Mouse (Mus musculus): ENCODE results near the gene Letmd1. TPM values are rescaled to one million over a fixed set of nuclear protein-coding genes. Genes with fewer than 3 reads are reported as not detected.
"Not testable (repeated sequence)": the region's sequence is repeated elsewhere in the genome, so short reads cannot be mapped to it uniquely, and the experiment has no call there.

The Letmd1 gene
- polyA plus RNA-seq, 1 experiment: 45.7 TPM

DNA sequence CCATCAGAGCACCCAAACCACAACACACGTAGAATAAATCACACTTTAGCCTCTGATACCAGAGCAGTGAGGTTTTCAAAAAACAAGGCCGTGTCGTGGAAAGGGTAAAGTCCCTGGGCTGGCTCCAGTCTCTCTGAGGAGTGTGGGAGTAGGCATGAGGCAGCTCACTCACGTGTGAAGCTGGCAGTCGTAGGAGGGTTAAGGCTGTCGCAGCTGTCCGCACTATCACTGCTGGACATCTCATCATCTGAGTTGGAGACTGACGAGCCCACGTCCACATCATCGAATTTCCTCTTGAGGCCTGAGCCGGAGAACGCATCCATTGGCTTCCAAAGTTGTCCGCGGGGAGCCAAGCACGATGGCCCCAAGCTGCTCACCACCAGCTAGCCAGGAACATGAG, 20.4 kb downstream of the Letmd1 start:
- Histone ChIP-seq H3K4me3 (ENCODE audit: insufficient read depth, low read length) (no peak overlapping the region), H3K4me1 (ENCODE audit: control insufficient read depth, insufficient read depth, low read length) (peaks cover 29% of the 10 kb centered on the region), H3K27ac (ENCODE audit: insufficient read depth, low read depth, low read length) (no peak overlapping the region)
- TF ChIP-seq CTCF (IDR thresholded peaks at IDR 0.05; ENCODE audit: low read depth, low read length) (no peak), POLR2A (IDR thresholded peaks at IDR 0.05; ENCODE audit: borderline replicate concordance, low read depth, low read length) (no peak)

DNA sequence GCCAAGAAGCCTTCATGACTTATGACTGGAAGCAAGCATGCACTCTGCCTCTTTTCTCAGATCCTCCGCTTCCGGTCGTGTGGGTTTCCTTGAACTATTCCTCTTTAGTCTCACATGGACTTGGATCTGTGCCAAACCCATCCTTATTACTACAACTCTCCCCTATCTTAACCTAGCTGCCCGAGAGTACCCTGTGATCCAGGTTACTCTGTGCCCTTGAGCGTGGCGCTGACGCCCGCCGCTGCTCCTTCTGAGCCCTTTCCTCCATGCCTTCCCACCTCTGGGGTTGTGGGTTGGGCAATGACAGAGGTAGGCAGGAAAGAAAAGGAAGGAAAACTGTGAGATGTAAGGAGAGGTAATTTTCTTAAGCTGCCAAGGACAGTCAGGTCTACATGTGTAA, 23.1 kb downstream of the Letmd1 start:
- no peak overlapping the region for H3K4me3 ChIP-seq (ENCODE audit: insufficient read depth, low read length)
- TF ChIP-seq POLR2A (IDR thresholded peaks at IDR 0.05; ENCODE audit: borderline replicate concordance, low read depth, low read length) (no peak), CTCF (IDR thresholded peaks at IDR 0.05; ENCODE audit: low read depth, low read length) (no peak)
- H3K27ac ChIP-seq (ENCODE audit: insufficient read depth, low read depth, low read length): no peak overlapping the region
- H3K4me1 ChIP-seq (ENCODE audit: control insufficient read depth, insufficient read depth, low read length): peaks cover 23% of the 10 kb centered on the region

DNA sequence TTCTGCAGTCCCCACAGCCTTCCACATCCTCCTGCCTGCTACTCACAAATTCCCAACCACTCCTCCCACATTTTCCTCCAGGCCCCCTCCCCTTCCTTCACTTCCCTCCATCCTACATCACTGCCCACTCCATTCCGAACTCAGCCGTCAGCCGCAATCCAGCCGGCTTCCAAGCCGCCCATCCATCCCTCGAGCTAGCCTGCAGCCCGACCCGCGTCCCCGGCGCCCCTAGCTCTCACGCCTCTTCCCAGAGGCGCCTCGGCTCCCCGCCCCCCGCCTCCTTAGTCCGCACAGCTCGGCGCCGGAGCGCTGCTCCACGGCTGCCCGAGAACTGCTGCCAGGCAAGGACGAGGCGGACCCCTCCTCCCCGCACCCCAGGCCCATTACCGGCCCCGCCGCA, 25.8 kb downstream of the Letmd1 start:
- peak overlapping the region; percentile 95 for H3K4me3 ChIP-seq (ENCODE audit: insufficient read depth, low read length)
- TF ChIP-seq CTCF (IDR thresholded peaks at IDR 0.05; ENCODE audit: low read depth, low read length) (no peak), POLR2A (IDR thresholded peaks at IDR 0.05; ENCODE audit: borderline replicate concordance, low read depth, low read length) (no peak)
- no peak overlapping the region for H3K27ac ChIP-seq (ENCODE audit: insufficient read depth, low read depth, low read length)
- peaks cover 4% of the 10 kb centered on the region for H3K4me1 ChIP-seq (ENCODE audit: control insufficient read depth, insufficient read depth, low read length)

DNA sequence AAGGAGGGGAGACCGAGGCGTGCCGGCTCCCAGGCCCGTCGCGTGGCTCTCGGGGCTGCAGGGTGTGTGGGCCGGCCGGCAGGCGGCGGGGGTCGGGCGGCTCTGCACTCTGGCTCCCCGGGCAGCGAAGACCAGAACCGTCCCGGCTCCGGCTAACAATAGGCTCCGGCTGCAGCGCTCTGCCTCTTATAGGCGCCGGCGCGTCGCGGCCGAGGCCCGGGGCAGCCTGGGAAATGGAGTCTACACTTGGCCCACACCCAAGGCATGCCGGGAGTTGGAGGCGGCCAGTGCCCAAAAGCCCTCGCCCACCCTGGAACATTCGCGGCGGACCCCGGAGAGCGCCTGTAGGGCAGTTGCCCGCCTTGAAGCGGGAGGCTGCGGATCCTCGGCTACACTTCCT, 26.3 kb downstream of the Letmd1 start, which contains the start of gene Csrnp2:
Gene Csrnp2, minus strand, starts transcription at position 387 of the 400 bp plus-strand sequence.
- TF ChIP-seq CTCF (IDR thresholded peaks at IDR 0.05; ENCODE audit: low read depth, low read length) (no peak), POLR2A (IDR thresholded peaks at IDR 0.05; ENCODE audit: borderline replicate concordance, low read depth, low read length) (peak; percentile 94; the same call in 1 of the 2 replicates)
- Histone ChIP-seq H3K4me3 (ENCODE audit: insufficient read depth, low read length) (peak within 1 kb of the TSS; percentile 95), H3K27ac (ENCODE audit: insufficient read depth, low read depth, low read length) (no peak within 1 kb of the TSS), H3K4me1 (ENCODE audit: control insufficient read depth, insufficient read depth, low read length) (peaks cover 4% of the 10 kb centered on the region)

DNA sequence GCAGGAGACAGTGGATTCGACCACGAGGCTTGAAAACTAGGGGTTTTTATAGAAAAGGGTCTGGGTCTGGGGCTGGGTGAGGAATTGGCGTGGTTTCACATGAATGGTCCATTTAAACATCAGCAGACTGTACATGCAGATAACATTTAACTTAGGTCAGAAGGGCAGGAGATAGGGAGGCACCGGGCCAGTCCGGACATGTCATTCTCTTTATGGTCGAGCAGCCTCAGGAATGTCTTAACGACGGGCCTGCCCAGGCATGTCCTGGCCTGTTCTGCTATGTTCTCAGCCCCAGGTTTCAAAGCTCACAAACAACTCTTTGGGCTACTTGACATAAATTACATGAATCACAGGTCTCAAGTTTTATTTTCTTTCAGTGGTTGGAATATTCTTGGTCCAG, 30.7 kb downstream of the Letmd1 start:
- not testable (repeated sequence) for H3K27ac ChIP-seq (ENCODE audit: insufficient read depth, low read depth, low read length); H3K4me1 ChIP-seq (ENCODE audit: control insufficient read depth, insufficient read depth, low read length); H3K4me3 ChIP-seq (ENCODE audit: insufficient read depth, low read length)

DNA sequence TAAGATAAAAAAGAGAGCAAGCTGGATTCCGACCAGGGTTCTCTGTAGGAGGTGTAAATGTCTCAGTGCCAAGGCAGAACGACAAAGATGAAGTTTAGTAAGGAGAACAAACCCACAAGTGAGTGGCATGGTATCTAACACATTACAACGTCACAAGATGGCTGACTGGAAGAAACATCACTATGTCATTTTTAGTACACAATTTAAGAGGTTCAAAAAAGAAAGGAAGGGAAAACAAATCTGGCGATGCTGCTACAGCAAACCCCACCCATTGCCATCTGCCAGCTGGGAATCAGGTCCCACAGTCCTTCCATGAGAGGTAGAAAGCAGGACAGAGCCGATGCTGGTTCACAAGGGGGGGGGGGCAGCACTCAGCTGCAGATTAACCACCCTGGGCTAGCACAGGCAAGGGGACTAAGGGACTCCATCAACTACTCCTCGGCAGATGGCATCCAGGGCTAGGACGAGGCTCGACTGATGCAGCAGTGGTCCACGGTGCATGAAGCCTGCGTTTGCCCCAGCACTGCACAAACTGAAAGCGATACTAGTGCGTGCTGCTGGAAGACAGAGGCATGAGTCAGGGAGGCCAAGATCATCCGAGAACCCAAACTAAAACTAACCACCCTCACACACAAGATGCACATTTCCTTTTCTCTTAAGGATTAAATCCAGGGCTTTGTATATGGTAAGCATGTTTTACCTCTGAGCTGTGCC, 39.8 kb downstream of the Letmd1 start:
- TF ChIP-seq POLR2A (IDR thresholded peaks at IDR 0.05; ENCODE audit: borderline replicate concordance, low read depth, low read length) (no peak), CTCF (IDR thresholded peaks at IDR 0.05; ENCODE audit: low read depth, low read length) (no peak)
- Histone ChIP-seq H3K4me1 (ENCODE audit: control insufficient read depth, insufficient read depth, low read length) (peaks cover 3% of the 10 kb centered on the region), H3K4me3 (ENCODE audit: insufficient read depth, low read length) (no peak overlapping the region), H3K27ac (ENCODE audit: insufficient read depth, low read depth, low read length) (no peak overlapping the region)

DNA sequence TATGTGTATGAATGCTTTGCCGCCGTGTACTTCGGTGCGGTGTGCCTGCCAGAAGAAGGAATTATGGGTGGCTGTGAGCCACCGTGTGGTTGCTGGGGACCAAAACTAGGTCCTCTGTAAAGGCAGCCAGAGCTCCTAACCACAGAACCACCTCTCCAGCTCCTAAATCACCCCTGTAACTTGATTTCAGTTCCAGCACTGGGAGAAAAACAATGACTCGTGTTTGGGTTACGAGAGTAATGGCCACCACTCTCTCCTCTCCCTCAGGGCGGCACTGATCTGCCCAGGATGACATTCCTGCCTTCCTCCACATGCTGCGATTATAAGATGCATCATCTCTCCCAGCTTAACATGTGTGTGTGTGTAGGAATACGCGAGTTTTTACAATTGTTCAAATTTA, 41.2 kb downstream of the Letmd1 start:
- peaks cover 3% of the 10 kb centered on the region for H3K4me1 ChIP-seq (ENCODE audit: control insufficient read depth, insufficient read depth, low read length)
- H3K27ac ChIP-seq (ENCODE audit: insufficient read depth, low read depth, low read length): no peak overlapping the region
- TF ChIP-seq CTCF (IDR thresholded peaks at IDR 0.05; ENCODE audit: low read depth, low read length) (no peak), POLR2A (IDR thresholded peaks at IDR 0.05; ENCODE audit: borderline replicate concordance, low read depth, low read length) (no peak)
- H3K4me3 ChIP-seq (ENCODE audit: insufficient read depth, low read length): no peak overlapping the region

DNA sequence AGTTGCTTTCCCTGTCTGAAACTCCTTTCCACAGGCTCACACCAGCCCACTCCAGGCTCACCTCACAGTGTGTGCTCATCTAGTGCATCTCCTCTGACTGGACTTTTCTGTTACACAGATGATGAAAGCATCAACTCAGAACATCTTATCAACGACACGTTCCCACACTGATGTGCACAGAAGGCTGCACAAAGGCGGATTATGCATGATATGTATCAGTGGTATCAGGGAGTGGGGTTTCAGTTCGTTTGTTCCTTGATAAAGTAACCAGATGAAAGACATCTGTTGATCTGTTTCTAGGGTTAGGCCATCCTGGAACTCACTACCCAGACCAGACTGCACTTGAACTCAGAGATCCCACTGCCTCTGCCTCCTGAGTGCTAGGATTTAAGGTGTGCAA, 44.6 kb downstream of the Letmd1 start:
- no peaks in the 10 kb centered on the region for H3K4me1 ChIP-seq (ENCODE audit: control insufficient read depth, insufficient read depth, low read length)
- no peak overlapping the region for H3K27ac ChIP-seq (ENCODE audit: insufficient read depth, low read depth, low read length)
- TF ChIP-seq CTCF (IDR thresholded peaks at IDR 0.05; ENCODE audit: low read depth, low read length): no peak
- TF ChIP-seq POLR2A (IDR thresholded peaks at IDR 0.05; ENCODE audit: borderline replicate concordance, low read depth, low read length): no peak
- no peak overlapping the region for H3K4me3 ChIP-seq (ENCODE audit: insufficient read depth, low read length)

DNA sequence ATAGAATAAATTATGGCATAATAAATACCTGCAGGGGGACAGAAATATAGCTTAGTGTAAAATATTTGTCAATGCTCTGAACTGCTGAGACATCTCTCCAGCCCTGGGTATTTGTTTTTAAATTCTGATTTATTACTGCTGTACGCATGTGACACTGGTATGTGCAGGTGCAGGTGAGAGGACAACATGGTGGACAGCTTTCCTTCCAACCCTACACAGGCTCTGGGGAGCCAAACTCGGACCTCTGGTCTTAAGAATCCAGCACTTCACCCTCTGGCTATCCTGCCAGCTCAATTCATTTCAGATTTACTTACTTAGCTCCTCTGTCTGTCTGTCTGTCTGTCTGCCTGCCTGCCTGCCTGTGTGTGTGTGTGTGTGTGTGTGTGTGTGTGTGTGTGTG, 46.3 kb downstream of the Letmd1 start:
- H3K4me1 ChIP-seq (ENCODE audit: control insufficient read depth, insufficient read depth, low read length): no peaks in the 10 kb centered on the region
- no peak overlapping the region for H3K27ac ChIP-seq (ENCODE audit: insufficient read depth, low read depth, low read length)
- TF ChIP-seq POLR2A (IDR thresholded peaks at IDR 0.05; ENCODE audit: borderline replicate concordance, low read depth, low read length) (no peak), CTCF (IDR thresholded peaks at IDR 0.05; ENCODE audit: low read depth, low read length) (no peak)
- no peak overlapping the region for H3K4me3 ChIP-seq (ENCODE audit: insufficient read depth, low read length)

DNA sequence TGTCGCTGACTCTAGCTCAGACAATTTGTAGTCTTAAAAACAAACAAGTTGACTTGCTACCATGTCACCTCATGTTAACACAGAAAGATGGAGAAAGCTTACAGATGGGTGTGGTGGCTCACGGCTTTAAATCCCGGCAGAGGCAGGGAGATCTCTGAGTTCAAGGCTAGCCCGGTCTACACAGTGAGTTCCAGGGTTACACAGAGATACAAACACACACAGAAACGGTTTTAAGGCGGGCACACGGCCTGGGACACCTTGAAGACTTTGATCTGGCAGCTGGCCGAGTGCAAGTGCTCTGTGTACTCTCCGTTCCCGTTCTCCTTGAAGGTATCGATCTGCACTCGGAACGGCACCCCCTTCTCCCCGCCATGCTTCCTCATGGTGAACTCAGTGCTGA, 51.5 kb downstream of the Letmd1 start:
- Histone ChIP-seq H3K4me1 (ENCODE audit: control insufficient read depth, insufficient read depth, low read length) (no peaks in the 10 kb centered on the region), H3K27ac (ENCODE audit: insufficient read depth, low read depth, low read length) (no peak overlapping the region), H3K4me3 (ENCODE audit: insufficient read depth, low read length) (no peak overlapping the region)
- TF ChIP-seq POLR2A (IDR thresholded peaks at IDR 0.05; ENCODE audit: borderline replicate concordance, low read depth, low read length): no peak
- no peak for TF ChIP-seq CTCF (IDR thresholded peaks at IDR 0.05; ENCODE audit: low read depth, low read length)
